Mouse (Mus musculus): ENCODE measurements around the gene Cox6b2. TPM values are rescaled to one million over a fixed set of nuclear protein-coding genes. Genes with fewer than 3 reads are reported as not detected.

Gene Cox6b2
- 37.5 and 49.7 TPM in 2 replicates for polyA plus RNA-seq (2012; rRNA removed)

GRCm38 (mm10) chr7:4752821-4753570 is at the start of gene Cox6b2:
Cox6b2 (minus strand) TSS chr7:4753094.

DNA sequence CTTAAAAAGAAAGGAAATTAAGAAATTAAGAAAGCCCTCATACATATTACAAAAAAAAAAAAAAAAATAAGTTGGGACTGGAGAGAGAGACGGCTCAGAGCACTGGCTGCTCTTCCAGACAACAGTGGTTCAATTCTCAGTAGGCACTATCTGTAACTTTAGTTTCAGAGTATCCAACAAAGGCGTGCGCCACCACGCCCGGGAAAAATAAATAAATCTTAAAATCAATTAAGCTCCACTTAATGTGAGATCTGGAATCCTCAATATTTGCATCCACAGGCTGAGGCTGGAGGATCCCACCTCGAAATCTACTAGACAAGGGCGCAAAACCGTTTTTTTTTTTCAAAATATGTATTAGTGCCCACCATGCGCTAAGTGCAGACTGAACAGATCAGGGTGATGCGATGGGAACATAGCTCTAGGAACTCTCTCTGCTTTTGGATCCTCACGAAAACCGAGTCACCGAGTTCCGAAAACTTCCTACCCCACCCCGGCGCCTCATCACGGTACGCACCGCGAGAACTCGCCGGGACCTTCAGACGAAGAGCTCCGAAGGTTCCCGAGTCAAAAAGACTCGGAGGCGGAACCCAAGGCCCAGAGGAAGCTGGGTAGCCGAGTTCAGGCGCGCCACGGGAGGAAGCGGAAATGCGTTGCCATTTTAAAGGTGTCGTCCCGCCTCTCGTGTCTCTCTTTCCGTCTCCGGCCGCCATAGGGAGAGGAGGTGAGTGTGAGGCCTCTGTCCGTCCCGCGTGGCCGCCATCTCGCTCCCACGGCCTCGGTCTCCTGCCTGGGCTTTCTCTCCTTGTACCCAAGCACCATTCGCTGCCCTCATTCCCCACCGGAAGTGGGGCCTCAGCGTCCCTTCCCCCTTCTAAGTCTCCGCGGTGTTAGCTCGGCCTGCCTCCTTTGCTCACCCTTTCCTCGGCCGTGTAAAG is 39.7 kb upstream of the Cox6b2 start, which contains the start of gene Rpl28:
Gene Rpl28 (plus strand): TSS at position 597 of the 935 bp plus-strand sequence.

DNA sequence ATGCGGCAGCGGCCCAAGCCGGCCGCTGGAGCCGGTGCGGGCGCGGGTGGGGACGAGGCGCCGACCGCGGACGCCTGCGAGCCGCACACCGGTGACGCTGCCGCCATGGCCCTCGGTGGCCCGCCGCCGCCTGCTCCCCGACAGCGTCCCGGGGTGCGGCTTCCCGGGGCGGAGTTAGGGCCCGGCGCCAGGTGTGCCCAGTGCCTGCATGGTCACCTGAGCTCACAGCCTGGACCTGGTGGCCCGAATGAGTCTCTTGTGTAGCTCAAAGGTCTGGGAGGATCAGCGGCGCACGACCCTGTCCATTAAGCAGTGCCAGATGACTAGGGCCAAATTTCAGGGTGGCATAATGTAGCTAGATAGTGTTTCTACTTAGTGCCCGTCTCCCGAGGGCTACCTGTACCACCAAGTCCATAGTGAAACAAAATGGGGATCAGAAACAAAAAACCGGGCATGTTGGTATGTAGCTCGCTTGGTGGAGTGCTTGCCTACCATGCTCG is 36.6 kb upstream of the Cox6b2 start, which contains the start of gene Tmem238:
Gene Tmem238 (minus strand): TSS at position 221 of the 500 bp plus-strand sequence.

DNA sequence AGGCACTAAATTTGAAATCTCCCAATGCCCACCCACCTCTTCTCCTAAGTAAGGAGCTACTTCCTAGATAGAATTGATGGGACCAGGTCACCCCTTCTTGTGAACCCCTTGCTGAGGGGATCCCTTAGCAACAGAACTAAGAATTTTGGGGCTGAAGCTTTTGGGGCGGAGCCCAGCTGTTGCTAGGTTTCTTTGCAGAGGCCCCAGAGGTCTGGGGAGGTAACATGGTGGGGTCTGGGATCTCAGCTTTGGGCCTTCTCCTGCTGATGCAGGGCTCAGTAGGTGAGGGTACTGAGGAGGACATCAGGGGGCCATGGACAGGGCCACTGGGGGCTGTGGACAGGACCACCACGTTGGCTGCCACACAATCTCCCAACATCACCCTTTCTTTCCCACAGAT is 29.9 kb upstream of the Cox6b2 start, which contains the start of the genes Il11 and Tmem190:
Gene Il11 (minus strand): TSS at position 101 of the 400 bp plus-strand sequence.
Gene Tmem190 (plus strand): TSS at position 179 of the 400 bp plus-strand sequence.

DNA sequence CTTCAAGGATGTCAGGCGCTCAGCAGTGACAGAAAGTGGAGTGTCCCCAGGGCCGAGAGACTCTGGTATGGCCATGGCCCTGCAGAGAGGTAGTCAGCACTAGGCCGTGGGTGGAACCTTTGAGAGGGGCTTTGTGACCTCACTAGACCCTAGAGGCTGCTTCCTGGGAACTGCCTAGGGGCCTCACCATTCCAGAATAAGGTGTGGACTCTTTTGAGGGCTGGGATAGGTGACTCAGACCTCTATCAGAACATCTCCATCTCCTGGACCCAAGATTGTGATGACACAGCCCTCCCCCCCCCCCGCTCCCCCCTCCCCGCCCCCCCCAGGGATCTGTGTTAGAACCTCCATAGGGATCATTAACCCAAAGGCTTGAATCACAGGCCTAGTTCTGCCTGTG is 18.3 kb upstream of the Cox6b2 start, which contains the start of gene Fam71e2:
Gene Fam71e2 (minus strand): TSS at position 101 of the 400 bp plus-strand sequence.

GRCm38 (mm10) chr7:4739544-4740275 is 13.2 kb downstream of the Cox6b2 start, which contains the start of gene Kmt5c:
Kmt5c (plus strand) TSS chr7:4740115.

DNA sequence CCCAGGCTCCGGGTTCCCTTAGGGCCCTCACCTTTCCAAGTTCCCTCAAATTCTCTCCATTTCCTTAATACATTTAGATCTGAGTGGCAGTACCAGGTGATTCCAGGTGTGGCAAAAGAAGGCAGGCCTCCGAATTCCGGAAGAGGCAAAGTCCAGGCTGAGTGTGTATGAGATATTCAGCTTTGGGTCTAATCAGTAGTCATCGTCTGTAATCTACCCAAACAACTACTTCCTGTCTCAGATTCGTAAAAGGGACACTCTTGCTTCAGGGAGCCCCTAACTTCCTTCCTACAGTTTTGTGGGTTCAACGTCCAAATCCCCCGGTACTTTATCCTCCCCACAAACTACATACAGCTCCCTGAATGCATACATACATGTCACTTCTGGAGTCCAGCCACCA is 27.7 kb downstream of the Cox6b2 start, which contains the start of gene Tmem150b:
Gene Tmem150b (minus strand): TSS at position 81 of the 400 bp plus-strand sequence.

Other genes starting within 250 kb of the Cox6b2 start
- gene Tnnt1, start 236.7 kb downstream of the Cox6b2 start, polyA plus RNA-seq (2012; rRNA removed), result 3.6 and 45.1 TPM in 2 replicates
- gene Tnni3, start 228.9 kb downstream of the Cox6b2 start, polyA plus RNA-seq (2012; rRNA removed), result 6.4 and 7.6 TPM in 2 replicates
- 6.0 and 6.2 TPM in 2 replicates for gene Dnaaf3, start 220.6 kb downstream of the Cox6b2 start, polyA plus RNA-seq (2012; rRNA removed)
- gene Syt5, start 205.6 kb downstream of the Cox6b2 start, polyA plus RNA-seq (2012; rRNA removed), result 74.4 and 85.2 TPM in 2 replicates
- gene Ptprh, start 149.1 kb downstream of the Cox6b2 start, polyA plus RNA-seq (2012; rRNA removed), result 0.98 and 1.2 TPM in 2 replicates
- gene Tmem86b, start 121.7 kb downstream of the Cox6b2 start, polyA plus RNA-seq (2012; rRNA removed), result 59.1 and 59.5 TPM in 2 replicates
- gene Ppp6r1, start 94.1 kb downstream of the Cox6b2 start, polyA plus RNA-seq (2012; rRNA removed), result 110 and 116 TPM in 2 replicates
- 75.4 and 76.6 TPM in 2 replicates for gene Hspbp1, start 68.0 kb downstream of the Cox6b2 start, polyA plus RNA-seq (2012; rRNA removed)
- gene Brsk1, start 62.5 kb downstream of the Cox6b2 start, polyA plus RNA-seq (2012; rRNA removed), result 107 and 116 TPM in 2 replicates
- gene Tmem150b, start 27.8 kb downstream of the Cox6b2 start, polyA plus RNA-seq (2012; rRNA removed), result 0.05 and 0.06 TPM in 2 replicates
- gene Kmt5c, start 13.0 kb downstream of the Cox6b2 start, polyA plus RNA-seq (2012; rRNA removed), result 175 and 185 TPM in 2 replicates
- gene Fam71e2, start 18.2 kb upstream of the Cox6b2 start, polyA plus RNA-seq (2012; rRNA removed), result not detected in 2 replicates
- gene Il11, start 29.8 kb upstream of the Cox6b2 start, polyA plus RNA-seq (2012; rRNA removed), result 0.34 and 0.39 TPM in 2 replicates
- gene Tmem190, start 29.8 kb upstream of the Cox6b2 start, polyA plus RNA-seq (2012; rRNA removed), result not detected in 2 replicates
- 3.9 and 5.6 TPM in 2 replicates for gene Tmem238, start 36.6 kb upstream of the Cox6b2 start, polyA plus RNA-seq (2012; rRNA removed)
- gene Rpl28, start 39.8 kb upstream of the Cox6b2 start, polyA plus RNA-seq (2012; rRNA removed), result 362 and 481 TPM in 2 replicates
- gene Ube2s, start 59.5 kb upstream of the Cox6b2 start, polyA plus RNA-seq (2012; rRNA removed), result 465 and 518 TPM in 2 replicates
- 106 and 108 TPM in 2 replicates for gene Shisa7, start 91.6 kb upstream of the Cox6b2 start, polyA plus RNA-seq (2012; rRNA removed)
- gene Isoc2b, start 117.2 kb upstream of the Cox6b2 start, polyA plus RNA-seq (2012; rRNA removed), result 2.7 and 3.3 TPM in 2 replicates
- gene Isoc2a, start 124.1 kb upstream of the Cox6b2 start, polyA plus RNA-seq (2012; rRNA removed), result 8.8 and 9.2 TPM in 2 replicates
- 0.53 and 0.79 TPM in 2 replicates for gene Gm36210, start 153.4 kb upstream of the Cox6b2 start, polyA plus RNA-seq (2012; rRNA removed)
- 13.4 and 14.8 TPM in 2 replicates for gene Zfp628, start 162.1 kb upstream of the Cox6b2 start, polyA plus RNA-seq (2012; rRNA removed)
- gene Nat14, start 168.9 kb upstream of the Cox6b2 start, polyA plus RNA-seq (2012; rRNA removed), result 21.3 and 21.4 TPM in 2 replicates
- 2.8 and 6.2 TPM in 2 replicates for gene Ssc5d, start 172.7 kb upstream of the Cox6b2 start, polyA plus RNA-seq (2012; rRNA removed)
- gene Sbk2, start 211.3 kb upstream of the Cox6b2 start, polyA plus RNA-seq (2012; rRNA removed), result 0.07 and 0.23 TPM in 2 replicates
- 0.95 and 1.2 TPM in 2 replicates for gene Sbk3, start 218.1 kb upstream of the Cox6b2 start, polyA plus RNA-seq (2012; rRNA removed)
- 142 and 145 TPM in 2 replicates for gene Zfp579, start 243.1 kb upstream of the Cox6b2 start, polyA plus RNA-seq (2012; rRNA removed)